Mouse (Mus musculus): ENCODE measurements around the gene Dhfr.

DNA sequence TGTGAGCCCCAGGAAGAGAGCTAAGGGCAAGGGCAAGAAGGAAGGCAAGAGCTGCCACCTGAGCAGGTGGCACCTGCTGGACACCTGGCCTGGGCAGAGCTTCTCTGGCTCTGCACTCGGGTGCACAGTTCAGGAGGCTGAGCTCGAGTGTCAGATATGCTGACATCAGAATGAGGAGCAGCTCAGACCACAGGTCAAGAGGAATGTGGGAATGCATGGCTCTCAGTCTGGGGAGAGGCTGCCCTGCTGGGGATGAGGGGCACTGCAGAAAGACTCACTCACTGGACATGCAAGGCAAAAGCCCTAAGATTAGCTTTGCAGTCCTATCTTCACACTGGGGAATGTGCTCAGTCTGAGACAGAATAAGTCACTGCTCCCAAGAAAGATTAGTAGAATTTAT is 47.5 kb downstream of the Dhfr start:
- TF ChIP-seq CTCF (IDR thresholded peaks at IDR 0.05; ENCODE audit: insufficient read depth, low read depth, low read length) (no peak), POLR2A (IDR thresholded peaks at IDR 0.05; ENCODE audit: insufficient read depth, low read depth, low read length) (no peak)
